Mouse (Mus musculus) hindbrain, embryonic 14.5 days (tissue): ENCODE measurements around the gene Rpl34. TPM values are rescaled to one million over a fixed set of nuclear protein-coding genes. Genes with fewer than 3 reads are reported as not detected.

Experiments used
- ATAC-seq: fragments of 200-750 bp; cut with Nextera tagmentation; 2 replicates; pipeline ENCODE4 v1.8.0; 2017; ENCODE audit warnings: moderate number of reproducible peaks, mild to moderate bottlenecking, moderate TSS enrichment, moderate library complexity; ENCODE audit not compliant: low FRiP score
- DNase-seq: peaks from one replicate; pipeline ENCODE4 v3.0.0-alpha.2; 2015; ENCODE audit warnings: low spot score
- H3K27ac ChIP-seq: fragments of 300-500 bp; sonication (generic); 2 replicates; pipeline ENCODE4 v1.5.1; 2014; ENCODE audit warnings: mild to moderate bottlenecking, moderate library complexity
- H3K27me3 ChIP-seq: fragments of 300-500 bp; sonication (generic); 2 replicates; pipeline ENCODE4 v1.6.1; 2014; ENCODE audit warnings: mild to moderate bottlenecking, low read length, mixed read lengths; ENCODE audit not compliant: control insufficient read depth, insufficient read depth
- H3K36me3 ChIP-seq: fragments of 300-500 bp; sonication (generic); replicated peaks from 2 replicates; pipeline ENCODE4 v1.6.1; 2014; ENCODE audit not compliant: control insufficient read depth, insufficient read depth
- H3K4me1 ChIP-seq: fragments of 300-500 bp; sonication (generic); replicated peaks from 2 replicates; pipeline ENCODE4 v1.6.1; 2014; ENCODE audit warnings: antibody characterized with exemption, low read length, mixed read lengths; ENCODE audit not compliant: control insufficient read depth, insufficient read depth
- H3K4me2 ChIP-seq: fragments of 300-500 bp; sonication (generic); replicated peaks from 2 replicates; pipeline ENCODE4 v1.6.1; 2014; ENCODE audit warnings: mild to moderate bottlenecking, moderate library complexity
- H3K4me3 ChIP-seq: fragments of 300-500 bp; sonication (generic); replicated peaks from 2 replicates; pipeline ENCODE4 v1.5.1; 2014; ENCODE audit warnings: mild to moderate bottlenecking, low read length
- H3K9ac ChIP-seq: fragments of 300-500 bp; sonication (generic); 2 replicates; pipeline ENCODE4 v1.6.1; 2014
- H3K9me3 ChIP-seq: fragments of 300-500 bp; sonication (generic); 2 replicates; pipeline ENCODE4 v1.6.1; 2016; ENCODE audit warnings: low read length; ENCODE audit not compliant: control insufficient read depth
- WGBS: fragments of 180-500 bp; shearing (Covaris S2); extraction: QIAGEN DNeasy Blood & Tissue Kit; methylation state at CpG from one replicate; pipeline ENCODE4 v1.1.7; 2014; 5-methylcytosine and 5-hydroxymethylcytosine counted together
- polyA plus RNA-seq: library from polyadenylated mRNA; unstranded; fragments of >200 nt; fragmentation: Nextera tagmentation; extraction: Ambion mirVana; gene quantifications from 2 replicates; pipeline ENCODE4 v1.2.1, GENCODE M21; 2014

The Rpl34 gene
- polyA plus RNA-seq, 1 experiment from 2014 or later: 662 TPM

DNA sequence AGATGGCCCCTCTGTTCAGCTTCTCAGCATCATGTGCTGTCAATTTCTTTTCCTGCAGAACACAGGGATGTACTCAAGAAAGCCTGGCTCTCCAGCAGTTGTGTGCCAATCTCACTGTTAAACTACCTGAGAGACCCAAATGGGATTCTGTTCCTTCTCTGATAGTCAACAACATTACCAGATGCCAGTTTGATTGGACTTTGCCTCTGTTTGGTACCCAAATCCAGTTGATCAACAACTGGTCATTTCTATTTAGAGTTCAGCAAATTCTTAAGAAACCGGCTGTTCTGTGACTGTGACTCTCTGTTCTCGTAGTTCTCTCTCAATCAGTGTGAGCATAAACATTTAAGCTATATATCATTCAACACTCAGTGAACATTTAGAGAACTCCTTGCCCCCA lies 49.0 kb downstream of the Rpl34 start:
- ATAC-seq (no peak), DNase-seq (no peak)
- H3K4me1 ChIP-seq: no peaks in the 10 kb centered on the region
- no peak overlapping the region for H3K4me3 ChIP-seq
- H3K9me3 ChIP-seq: no peaks in the 10 kb centered on the region
- no peak overlapping the region for H3K27ac ChIP-seq
- H3K9ac ChIP-seq: no peak overlapping the region
- H3K4me2 ChIP-seq: no peak overlapping the region
- H3K27me3 ChIP-seq: no peaks in the 10 kb centered on the region
- WGBS: 94% methylated on average over 2 of the region's 2 CpGs
- H3K36me3 ChIP-seq: no peaks in the 10 kb centered on the region

DNA sequence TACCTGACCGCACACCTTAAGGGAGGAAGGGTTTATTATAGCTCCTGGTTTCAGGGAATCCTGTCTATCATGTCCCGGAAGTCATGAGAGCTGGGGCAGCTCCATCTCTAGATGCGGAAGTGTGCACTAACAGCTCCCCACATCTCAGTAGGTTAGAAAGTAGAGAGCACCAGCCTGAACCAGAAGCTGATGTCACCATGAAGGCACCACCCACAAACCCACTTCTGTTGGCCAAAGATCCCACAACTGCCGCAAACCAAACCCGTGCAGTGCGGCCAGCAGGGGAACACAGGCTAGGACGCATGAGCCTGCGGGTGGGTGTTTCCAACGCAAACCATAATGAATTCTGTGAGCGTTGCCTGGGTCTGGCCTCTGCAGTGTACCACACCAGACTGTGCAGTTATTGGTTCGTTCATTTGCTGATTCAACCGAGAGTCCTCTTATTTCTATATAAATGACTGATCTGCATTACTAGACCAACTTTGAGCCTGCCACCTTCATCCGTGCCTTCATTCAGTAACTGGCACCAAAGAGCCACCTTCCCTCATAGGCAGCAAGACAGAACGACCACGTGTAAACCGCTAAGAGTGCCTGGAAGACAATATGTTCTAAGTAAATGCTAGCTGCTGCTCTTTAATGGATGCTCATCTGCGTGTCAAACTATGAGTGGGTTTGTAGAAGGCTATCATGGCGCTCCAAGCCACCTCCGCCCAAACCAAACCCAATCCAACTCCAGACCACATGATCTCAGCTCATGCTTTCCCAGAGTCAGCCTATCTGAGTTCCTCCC lies 52.3 kb downstream of the Rpl34 start:
- Histone ChIP-seq H3K9ac (no peak overlapping the region), H3K27me3 (no peaks in the 10 kb centered on the region), H3K4me3 (no peak overlapping the region), H3K4me1 (no peaks in the 10 kb centered on the region), H3K27ac (no peak overlapping the region), H3K4me2 (no peak overlapping the region), H3K36me3 (no peaks in the 10 kb centered on the region), H3K9me3 (no peaks in the 10 kb centered on the region)
- 96% methylated on average over 19 of the region's 19 CpGs for WGBS
- no peak for DNase-seq
- ATAC-seq: no peak

Other genes starting within 250 kb of the Rpl34 start
- 0.08 TPM in 1 of 2 replicates, not detected in the other for gene Etnppl, start 113.0 kb downstream of the Rpl34 start, polyA plus RNA-seq
- 221 and 231 TPM in 2 replicates for gene Ostc, start 21.0 kb downstream of the Rpl34 start, polyA plus RNA-seq